Mouse (Mus musculus) neural tube, embryonic 12.5 days (tissue): Measurements from ENCODE around the gene Zfp142. TPM values are rescaled to one million over a fixed set of nuclear protein-coding genes. Genes with fewer than 3 reads are reported as not detected.

Experiments used
- ATAC-seq: fragments of 200-750 bp; cut with Nextera tagmentation; 2 replicates; pipeline ENCODE4 v1.8.0; 2017; ENCODE audit warnings: low read depth, mild to moderate bottlenecking, moderate TSS enrichment, moderate library complexity; ENCODE audit not compliant: low FRiP score
- H3K27ac ChIP-seq: fragments of 300-500 bp; sonication (generic); 2 replicates; pipeline ENCODE4 v1.5.1; 2016
- H3K27me3 ChIP-seq: fragments of 300-500 bp; sonication (generic); replicated peaks from 2 replicates; pipeline ENCODE4 v1.6.1; 2016; ENCODE audit warnings: mild to moderate bottlenecking
- H3K36me3 ChIP-seq: fragments of 300-500 bp; sonication (generic); 2 replicates; pipeline ENCODE4 v1.6.1; 2016; ENCODE audit warnings: mild to moderate bottlenecking
- H3K4me1 ChIP-seq: fragments of 300-500 bp; sonication (generic); 2 replicates; pipeline ENCODE4 v1.6.1; 2016
- H3K4me2 ChIP-seq: fragments of 300-500 bp; sonication (generic); replicated peaks from 2 replicates; pipeline ENCODE4 v1.6.1; 2016; ENCODE audit warnings: mild to moderate bottlenecking
- H3K4me3 ChIP-seq: fragments of 300-500 bp; sonication (generic); 2 replicates; pipeline ENCODE4 v1.5.1; 2016
- H3K9ac ChIP-seq: fragments of 300-500 bp; sonication (generic); 2 replicates; pipeline ENCODE4 v1.6.1; 2016; ENCODE audit warnings: mild to moderate bottlenecking
- H3K9me3 ChIP-seq: fragments of 300-500 bp; sonication (generic); 2 replicates; pipeline ENCODE4 v1.6.1; 2016; ENCODE audit warnings: mild to moderate bottlenecking
- WGBS: fragments of 180-500 bp; shearing (Covaris S2); methylation state at CpG from one replicate; pipeline ENCODE4 v1.1.7; 2016; 5-methylcytosine and 5-hydroxymethylcytosine counted together
- microRNA-seq: library from miRNA; unstranded; fragments of <30 nt; microRNA quantifications from one replicate; pipeline ENCODE4, GENCODE M21; 2017
- polyA plus RNA-seq: library from polyadenylated mRNA; unstranded; fragments of >200 nt; fragmentation: Nextera tagmentation; extraction: Ambion mirVana; gene quantifications from 2 replicates; pipeline ENCODE4 v1.2.1, GENCODE M21; 2016

Gene Zfp142
- polyA plus RNA-seq, 1 experiment from 2014 or later: 10.3 TPM

DNA sequence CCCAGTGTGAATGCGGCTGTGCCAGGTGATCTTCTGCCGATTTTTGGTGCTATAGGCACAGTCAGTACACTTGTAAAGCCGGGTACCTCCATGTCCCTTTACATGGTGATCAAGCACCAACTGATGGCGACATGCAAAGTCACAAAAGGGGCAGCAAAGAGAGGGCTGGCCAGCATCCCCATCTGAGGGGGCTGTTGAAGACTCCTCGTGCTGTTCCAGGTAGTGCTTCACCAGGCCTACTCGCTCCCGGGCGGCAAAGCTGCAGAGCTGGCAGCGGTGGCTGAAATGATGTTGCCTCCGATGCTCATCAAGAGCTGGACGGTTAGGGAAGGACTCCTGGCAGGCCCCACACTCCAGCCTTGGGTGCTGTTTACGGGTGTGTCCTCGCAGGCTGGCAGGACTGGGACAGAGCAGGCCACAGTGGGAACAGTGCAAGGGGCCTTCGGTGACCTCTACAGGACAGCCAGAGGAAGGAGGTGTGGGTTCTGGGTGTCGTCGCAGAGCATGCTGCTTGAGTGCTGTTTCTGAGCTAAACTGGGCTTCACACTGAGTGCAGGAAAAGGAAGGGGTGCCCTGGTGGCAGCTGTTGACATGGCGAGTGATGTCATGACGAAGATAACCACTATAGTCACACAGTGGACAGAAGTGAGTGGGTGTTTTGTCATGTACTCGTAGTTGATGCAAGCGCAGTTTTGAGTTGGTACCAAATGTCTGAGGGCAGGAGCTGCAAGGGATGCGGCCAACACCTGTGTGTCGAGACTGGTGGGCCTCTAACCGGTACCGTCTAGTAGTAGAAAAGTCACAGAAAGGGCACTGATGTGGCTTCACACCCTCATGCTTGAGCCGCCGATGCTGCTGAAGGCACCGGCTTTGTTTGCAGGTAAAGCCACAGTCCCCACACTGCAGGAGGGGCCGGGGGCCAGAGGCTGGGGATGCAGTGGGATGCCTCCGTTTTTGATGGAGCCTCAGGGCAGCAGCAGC is 18.0 kb downstream of the Zfp142 start:
- Histone ChIP-seq H3K9me3 (no peaks in the 10 kb centered on the region), H3K9ac (no peak overlapping the region), H3K4me3 (no peak overlapping the region), H3K27ac (no peak overlapping the region), H3K36me3 (peaks cover 88% of the 10 kb centered on the region), H3K27me3 (no peaks in the 10 kb centered on the region), H3K4me1 (no peaks in the 10 kb centered on the region), H3K4me2 (no peak overlapping the region)
- no peak for ATAC-seq
- 92% methylated on average over 29 of the region's 29 CpGs for WGBS

GRCm38 (mm10) chr1:74565834-74566233 is 22.2 kb downstream of the Zfp142 start:
- no peak for ATAC-seq

GRCm38 (mm10) chr1:74559061-74559460 is 29.0 kb downstream of the Zfp142 start:
- no peak for ATAC-seq
- no peak overlapping the region for H3K27ac ChIP-seq
- peaks cover 8% of the 10 kb centered on the region for H3K36me3 ChIP-seq
- no peak overlapping the region for H3K4me3 ChIP-seq
- WGBS: 81% methylated on average over 5 of the region's 5 CpGs
- H3K9me3 ChIP-seq: no peaks in the 10 kb centered on the region
- H3K4me2 ChIP-seq: no peak overlapping the region
- H3K4me1 ChIP-seq: no peaks in the 10 kb centered on the region
- no peak overlapping the region for H3K9ac ChIP-seq
- no peaks in the 10 kb centered on the region for H3K27me3 ChIP-seq

More at GRCm38 (mm10) chr1:74565834-74566233, 22.2 kb downstream of the Zfp142 start:
- Histone ChIP-seq H3K4me2 (no peak overlapping the region), H3K27ac (no peak overlapping the region), H3K36me3 (peaks cover 69% of the 10 kb centered on the region), H3K9ac (no peak overlapping the region), H3K4me3 (no peak overlapping the region), H3K4me1 (no peaks in the 10 kb centered on the region), H3K27me3 (no peaks in the 10 kb centered on the region), H3K9me3 (no peaks in the 10 kb centered on the region)
- WGBS: 79% methylated on average over 6 of the region's 6 CpGs

GRCm38 (mm10) chr1:74544184-74544583 is 43.9 kb downstream of the Zfp142 start, which contains the start of gene Usp37:
TSS of gene Usp37 (minus strand) at chr1:74544284.
- no peaks in the 10 kb centered on the region for H3K36me3 ChIP-seq
- H3K4me1 ChIP-seq: peaks cover 7% of the 10 kb centered on the region; the same call in 1 of the 2 replicates
- no peaks in the 10 kb centered on the region for H3K9me3 ChIP-seq
- no peaks in the 10 kb centered on the region for H3K27me3 ChIP-seq
- no peak within 1 kb of the TSS for H3K27ac ChIP-seq
- H3K9ac ChIP-seq: no peak within 1 kb of the TSS
- no peak for ATAC-seq
- H3K4me2 ChIP-seq: peak within 1 kb of the TSS; percentile 41; the same call in 1 of the 2 replicates
- WGBS: 35% methylated on average over 4 of the region's 4 CpGs
- no peak within 1 kb of the TSS for H3K4me3 ChIP-seq

DNA sequence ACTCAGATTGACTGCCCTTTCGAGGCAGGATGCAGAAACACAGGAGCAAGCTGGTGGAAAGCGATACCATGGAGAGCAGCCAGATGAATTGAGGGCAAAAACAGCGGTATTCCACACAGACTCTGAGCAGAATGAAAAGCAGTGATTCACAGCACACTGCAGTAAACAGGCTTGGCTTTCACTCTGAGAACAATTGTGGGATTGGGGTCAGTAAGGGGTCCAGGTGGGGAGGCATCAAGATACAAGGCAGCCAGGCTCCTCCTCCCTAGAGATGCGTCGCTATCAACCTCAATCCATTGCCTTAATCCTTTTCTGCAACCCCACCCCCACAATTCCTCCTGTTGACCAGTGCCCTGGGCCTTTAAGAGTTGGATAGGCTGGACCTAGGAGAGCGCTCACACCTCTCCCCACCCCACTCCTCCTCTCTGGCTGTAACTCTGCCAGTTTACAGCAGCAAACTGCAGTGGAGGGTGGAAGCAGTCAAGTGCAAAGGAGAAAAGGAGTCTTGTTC is 45.5 kb downstream of the Zfp142 start, which contains the start of gene Plcd4:
TSS of gene Plcd4 (plus strand) at position 438 of the 511 bp plus-strand sequence.
- H3K4me2 ChIP-seq: peak within 1 kb of the TSS; percentile 41

DNA sequence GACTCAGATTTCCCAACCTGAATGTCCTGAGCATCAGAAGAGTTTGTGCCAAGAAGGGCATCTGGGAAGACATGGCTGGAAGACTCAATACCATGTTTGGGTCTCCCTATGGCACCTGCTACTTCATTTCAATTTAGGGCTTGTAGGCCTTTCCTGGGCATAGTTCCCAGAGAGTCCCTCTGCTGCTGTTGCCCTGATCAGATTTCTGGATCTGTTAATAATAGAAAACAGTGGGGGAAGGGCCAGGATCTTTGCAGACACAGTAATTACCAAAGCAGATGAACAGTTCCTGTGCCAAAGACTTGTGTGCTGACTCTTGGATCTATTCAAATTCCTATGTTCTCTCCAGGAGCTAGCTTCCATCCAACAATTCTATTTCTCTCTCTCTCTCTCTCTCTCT is 49.4 kb downstream of the Zfp142 start:
- no peaks in the 10 kb centered on the region for H3K27me3 ChIP-seq
- peaks cover 7% of the 10 kb centered on the region; the same call in 1 of the 2 replicates for H3K4me1 ChIP-seq
- H3K9ac ChIP-seq: no peak overlapping the region
- no peak overlapping the region for H3K27ac ChIP-seq
- no peak for ATAC-seq
- no peaks in the 10 kb centered on the region for H3K36me3 ChIP-seq
- no peaks in the 10 kb centered on the region for H3K9me3 ChIP-seq
- H3K4me2 ChIP-seq: no peak overlapping the region
- H3K4me3 ChIP-seq: no peak overlapping the region

More for the DNA sequence above, 45.5 kb downstream of the Zfp142 start, which contains the start of gene Plcd4:
- peaks cover 7% of the 10 kb centered on the region; the same call in 1 of the 2 replicates for H3K4me1 ChIP-seq
- H3K9ac ChIP-seq: peak within 1 kb of the TSS; percentile 4; the same call in 1 of the 2 replicates
- no peaks in the 10 kb centered on the region for H3K36me3 ChIP-seq
- H3K4me3 ChIP-seq: no peak within 1 kb of the TSS
- H3K9me3 ChIP-seq: no peaks in the 10 kb centered on the region
- 3% methylated on average over 6 of the region's 6 CpGs for WGBS
- H3K27me3 ChIP-seq: no peaks in the 10 kb centered on the region
- no peak within 1 kb of the TSS for H3K27ac ChIP-seq
- ATAC-seq: peak; percentile 29; the same call in 1 of the 2 replicates

DNA sequence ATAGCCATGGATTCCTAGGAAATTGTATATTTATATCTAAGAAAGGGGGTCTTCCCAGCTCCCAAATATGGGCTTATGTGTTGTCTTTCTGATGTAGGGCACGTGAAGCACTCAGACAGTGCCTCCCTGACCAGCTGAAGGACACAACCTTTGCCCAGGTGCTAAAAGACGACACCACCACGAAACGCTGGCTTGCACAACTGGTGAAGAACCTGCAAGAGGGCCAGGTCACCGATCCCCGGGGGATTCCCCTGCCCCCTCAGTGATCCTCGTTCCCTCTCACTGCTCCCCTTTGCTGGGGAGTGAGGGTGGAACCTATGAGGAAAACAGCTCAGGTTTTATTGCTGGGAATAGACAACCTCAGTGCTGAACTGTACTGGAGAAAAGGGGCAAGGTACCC is 59.5 kb downstream of the Zfp142 start:
- Histone ChIP-seq H3K9ac (no peak overlapping the region), H3K27ac (no peak overlapping the region), H3K4me1 (no peaks in the 10 kb centered on the region), H3K27me3 (no peaks in the 10 kb centered on the region), H3K9me3 (no peaks in the 10 kb centered on the region), H3K4me2 (no peak overlapping the region), H3K4me3 (no peak overlapping the region), H3K36me3 (peaks cover 90% of the 10 kb centered on the region)
- 91% methylated on average over 7 of the region's 7 CpGs for WGBS
- no peak for ATAC-seq

DNA sequence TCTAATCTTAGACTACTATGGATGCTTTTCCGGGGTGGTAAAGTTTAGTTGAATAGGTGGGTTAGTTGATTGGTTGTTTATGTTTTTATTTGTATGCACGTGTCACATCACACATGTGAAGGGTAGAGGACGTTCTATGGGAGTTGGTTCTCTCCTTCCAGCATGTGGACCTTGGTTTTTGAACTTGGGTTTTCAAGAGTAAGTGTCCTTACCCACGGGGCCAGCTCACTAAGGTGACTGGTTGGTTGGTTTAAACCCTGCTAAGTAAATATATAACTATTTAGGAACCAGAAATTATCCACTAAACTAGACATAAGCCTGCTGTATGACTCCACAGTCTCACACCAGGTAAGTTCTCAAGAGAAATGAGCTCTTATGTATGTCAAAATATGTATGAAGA is 63.3 kb downstream of the Zfp142 start:
- Histone ChIP-seq H3K9me3 (no peaks in the 10 kb centered on the region), H3K4me2 (no peak overlapping the region), H3K9ac (no peak overlapping the region), H3K4me3 (no peak overlapping the region), H3K27ac (no peak overlapping the region), H3K4me1 (no peaks in the 10 kb centered on the region), H3K27me3 (no peaks in the 10 kb centered on the region), H3K36me3 (peaks cover 82% of the 10 kb centered on the region)
- no peak for ATAC-seq
- 91% methylated on average over 4 of the region's 4 CpGs for WGBS

GRCm38 (mm10) chr1:74519875-74520274 is 68.2 kb downstream of the Zfp142 start:
- Histone ChIP-seq H3K4me3 (no peak overlapping the region), H3K9me3 (no peaks in the 10 kb centered on the region), H3K27ac (no peak overlapping the region), H3K9ac (no peak overlapping the region), H3K27me3 (no peaks in the 10 kb centered on the region), H3K4me1 (no peaks in the 10 kb centered on the region), H3K4me2 (no peak overlapping the region), H3K36me3 (peaks cover 59% of the 10 kb centered on the region)
- ATAC-seq: no peak

Small RNA genes within 50 kb of the gene (microRNA-seq; reads per million reads assigned to microRNA genes)
- gene Gm25035: not detected

Other genes with a start within 250 kb of the Zfp142 start
- gene Catip, start 226.1 kb downstream of the Zfp142 start, polyA plus RNA-seq: 0.25 and 0.75 TPM in 2 replicates
- 2.1 and 4.1 TPM in 2 replicates for gene Slc11a1, start 213.1 kb downstream of the Zfp142 start, polyA plus RNA-seq
- 29.9 and 31.3 TPM in 2 replicates for gene Ctdsp1, start 196.7 kb downstream of the Zfp142 start, polyA plus RNA-seq
- gene Vil1, start 178.9 kb downstream of the Zfp142 start, polyA plus RNA-seq: 0.15 and 0.17 TPM in 2 replicates
- 60.5 and 62.1 TPM in 2 replicates for gene Cnot9, start 82.2 kb downstream of the Zfp142 start, polyA plus RNA-seq
- 2.2 and 2.9 TPM in 2 replicates for gene Plcd4, start 45.4 kb downstream of the Zfp142 start, polyA plus RNA-seq
- gene Usp37, start 44.0 kb downstream of the Zfp142 start, polyA plus RNA-seq: 30.2 and 33.1 TPM in 2 replicates
- gene Bcs1l, start within 50 bp of the Zfp142 start, polyA plus RNA-seq: 17.3 and 19.4 TPM in 2 replicates
- 35.5 and 37.8 TPM in 2 replicates for gene Rnf25, start 13.2 kb upstream of the Zfp142 start, polyA plus RNA-seq
- 22.8 and 22.9 TPM in 2 replicates for gene Stk36, start 13.2 kb upstream of the Zfp142 start, polyA plus RNA-seq
- 25.8 and 28.5 TPM in 2 replicates for gene Ttll4, start 73.5 kb upstream of the Zfp142 start, polyA plus RNA-seq
- gene Cyp27a1, start 125.3 kb upstream of the Zfp142 start, polyA plus RNA-seq: 3.9 and 6.3 TPM in 2 replicates
- gene Prkag3, start 161.0 kb upstream of the Zfp142 start, polyA plus RNA-seq: 0.10 and 0.40 TPM in 2 replicates
- 12.5 and 13.8 TPM in 2 replicates for gene Wnt6, start 183.6 kb upstream of the Zfp142 start, polyA plus RNA-seq
- gene Wnt10a, start 203.3 kb upstream of the Zfp142 start, polyA plus RNA-seq: 1.2 and 1.4 TPM in 2 replicates